Mouse (Mus musculus): ENCODE measurements at regions not wholly inside any gene's neighbourhood (a gene's known extent, or its start where the extent isn't known, plus 50 kb on each side); places are given as distances from the start of the nearest gene placed in this dataset.

DNA sequence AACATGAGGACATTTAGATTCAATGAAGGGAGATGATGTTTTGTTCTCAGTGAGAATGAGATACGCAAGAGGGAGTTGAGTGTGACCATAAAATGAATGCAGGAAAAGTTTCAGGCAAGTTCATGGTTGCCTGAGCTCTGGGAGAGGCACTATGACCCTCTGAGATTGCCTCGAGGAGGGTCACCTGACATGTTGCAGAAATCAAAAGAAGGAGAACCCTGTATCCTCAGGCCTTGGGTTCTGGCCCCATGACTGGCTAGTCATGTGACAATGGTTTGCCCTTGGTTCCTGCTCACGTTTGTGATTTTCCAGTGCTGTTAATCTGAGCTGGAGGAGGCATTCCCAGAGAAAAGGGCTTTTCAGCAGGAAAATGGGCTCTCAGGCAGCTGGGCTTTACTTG lies 98.9 kb downstream of the Mab21l3 start:
- Histone ChIP-seq H3K36me3 (no peaks in the 10 kb centered on the region), H3K4me2 (replicated peaks) (no peak overlapping the region), H3K9ac (no peak overlapping the region), H3K9me3 (replicated peaks) (no peaks in the 10 kb centered on the region), H3K4me3 (replicated peaks) (no peak overlapping the region), H3K27ac (replicated peaks) (no peak overlapping the region), H3K4me1 (no peaks in the 10 kb centered on the region), H3K27me3 (no peaks in the 10 kb centered on the region)
- 53% methylated on average over 3 of the region's 3 CpGs for WGBS
- ATAC-seq (ENCODE audit: insufficient number of reproducible peaks, low FRiP score, low TSS enrichment, low read depth), result no peak

DNA sequence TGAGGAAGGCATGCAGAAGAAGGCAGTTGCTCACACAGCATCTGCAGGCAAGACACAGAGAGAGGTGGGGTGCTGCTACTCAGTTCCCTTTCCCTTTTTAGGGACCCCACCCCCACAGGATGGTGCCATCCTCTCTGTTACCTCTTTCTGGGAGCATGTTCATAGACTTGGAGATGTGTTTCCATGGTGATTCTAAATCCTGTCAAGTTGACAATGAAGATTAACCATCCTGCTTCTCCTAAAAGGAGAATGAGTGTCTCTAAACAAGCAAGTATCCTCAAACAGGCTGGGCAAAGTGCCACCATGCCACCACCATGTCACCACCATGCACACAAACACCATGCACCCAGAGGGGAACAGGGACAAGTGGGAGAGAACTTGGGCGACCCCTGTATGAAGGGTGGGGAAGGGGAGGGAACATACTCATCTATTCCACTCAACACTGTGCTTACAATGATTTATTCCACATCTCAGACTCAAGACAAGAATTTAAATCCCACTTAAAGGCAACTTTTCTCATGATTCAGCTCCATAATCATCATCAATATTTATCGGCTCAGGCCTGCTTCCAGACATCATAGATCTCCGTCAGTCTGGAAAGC lies 99.6 kb downstream of the Mab21l3 start:
- Histone ChIP-seq H3K27ac (replicated peaks) (no peak overlapping the region), H3K9ac (no peak overlapping the region), H3K4me2 (replicated peaks) (no peak overlapping the region), H3K9me3 (replicated peaks) (no peaks in the 10 kb centered on the region), H3K4me3 (replicated peaks) (no peak overlapping the region), H3K36me3 (no peaks in the 10 kb centered on the region), H3K27me3 (no peaks in the 10 kb centered on the region), H3K4me1 (no peaks in the 10 kb centered on the region)
- no peak for ATAC-seq (ENCODE audit: insufficient number of reproducible peaks, low FRiP score, low TSS enrichment, low read depth)
- WGBS, result 73% methylated on average over 3 of the region's 3 CpGs

DNA sequence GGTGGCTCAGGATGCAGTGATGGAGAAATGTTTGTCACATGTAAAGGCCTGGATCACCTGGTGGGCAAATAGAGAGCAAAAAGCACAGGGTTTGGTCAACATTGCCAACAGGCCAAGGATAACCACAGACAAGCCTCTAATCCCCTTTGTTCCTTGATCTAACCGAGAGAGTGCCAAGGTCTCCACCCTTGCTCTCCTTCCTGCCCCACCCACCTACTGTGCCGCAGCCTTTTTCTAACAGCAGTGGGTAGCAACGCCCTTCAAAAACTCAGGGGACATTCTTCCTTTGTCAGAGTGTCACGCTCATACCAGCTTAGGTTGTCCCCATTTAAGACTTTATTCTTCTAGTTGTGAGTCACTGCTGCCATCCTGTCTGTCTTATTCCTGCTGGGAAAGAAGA lies 100.6 kb downstream of the Mab21l3 start:
- Histone ChIP-seq H3K4me3 (replicated peaks) (no peak overlapping the region), H3K9ac (no peak overlapping the region), H3K27ac (replicated peaks) (no peak overlapping the region), H3K4me2 (replicated peaks) (no peak overlapping the region), H3K9me3 (replicated peaks) (no peaks in the 10 kb centered on the region), H3K27me3 (no peaks in the 10 kb centered on the region), H3K4me1 (no peaks in the 10 kb centered on the region), H3K36me3 (no peaks in the 10 kb centered on the region)
- ATAC-seq (ENCODE audit: insufficient number of reproducible peaks, low FRiP score, low TSS enrichment, low read depth), result no peak
- 39% methylated on average over 4 of the region's 4 CpGs for WGBS

- no peaks in the 10 kb centered on the region for H3K36me3 ChIP-seq
- H3K4me2 ChIP-seq (replicated peaks), result no peak overlapping the region
- no peaks in the 10 kb centered on the region for H3K27me3 ChIP-seq
- H3K27ac ChIP-seq (replicated peaks), result no peak overlapping the region
- no peaks in the 10 kb centered on the region for H3K4me1 ChIP-seq
- no peak overlapping the region for H3K9ac ChIP-seq
- ATAC-seq (ENCODE audit: insufficient number of reproducible peaks, low FRiP score, low TSS enrichment, low read depth), result no peak
- H3K4me3 ChIP-seq (replicated peaks), result no peak overlapping the region
- H3K9me3 ChIP-seq (replicated peaks), result no peaks in the 10 kb centered on the region
- WGBS, result 85% methylated on average over 4 of the region's 4 CpGs
Observed at GRCm38 (mm10) chr3:101740906-101741305, 107.9 kb downstream of the Mab21l3 start.

DNA sequence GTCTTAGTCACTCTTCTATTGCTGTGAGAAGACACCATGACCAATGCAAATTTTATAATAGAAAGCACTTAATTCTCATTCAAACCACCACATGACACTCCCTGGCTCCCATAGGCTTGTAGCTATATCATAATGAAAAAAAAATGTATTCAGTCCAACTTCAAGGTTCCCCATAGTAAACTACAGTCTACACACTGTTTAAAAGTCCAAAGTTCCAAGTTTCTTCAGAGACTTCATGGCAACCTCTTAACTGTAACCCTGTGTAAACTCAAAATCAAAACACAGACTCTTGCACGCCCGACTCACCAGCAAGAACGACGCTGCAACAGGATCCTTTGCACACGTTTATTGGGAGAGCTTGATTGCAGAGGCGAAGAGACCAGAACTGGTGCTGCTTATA lies 111.6 kb downstream of the Mab21l3 start:
- 88% methylated on average over 6 of the region's 6 CpGs for WGBS
- no peaks in the 10 kb centered on the region for H3K4me1 ChIP-seq
- no peak overlapping the region for H3K4me2 ChIP-seq (replicated peaks)
- H3K27ac ChIP-seq (replicated peaks), result no peak overlapping the region
- no peaks in the 10 kb centered on the region for H3K36me3 ChIP-seq
- no peak for ATAC-seq (ENCODE audit: insufficient number of reproducible peaks, low FRiP score, low TSS enrichment, low read depth)
- H3K9me3 ChIP-seq (replicated peaks), result peaks cover 9% of the 10 kb centered on the region; the same call in 1 of the 2 replicates
- no peaks in the 10 kb centered on the region for H3K27me3 ChIP-seq
- no peak overlapping the region for H3K9ac ChIP-seq
- no peak overlapping the region for H3K4me3 ChIP-seq (replicated peaks)

DNA sequence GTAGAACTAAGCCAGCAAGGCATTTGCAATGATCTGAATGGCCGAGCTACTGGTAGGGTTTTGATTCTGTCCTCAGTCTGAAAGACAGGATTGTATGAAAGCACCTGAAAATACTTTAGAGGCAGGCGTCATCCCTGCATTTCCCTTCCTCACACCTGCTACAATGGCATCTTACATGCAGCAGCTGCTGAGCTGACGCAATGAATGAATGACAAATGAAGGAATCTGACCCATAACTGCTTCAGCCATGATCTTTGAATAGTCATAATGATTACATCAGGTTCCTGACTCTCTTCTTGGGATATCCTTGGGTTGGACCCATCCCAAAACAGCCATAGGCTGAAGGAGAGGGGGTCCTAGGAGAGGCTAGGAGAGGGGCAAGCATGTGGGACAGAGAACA lies 119.7 kb downstream of the Mab21l3 start:
- H3K27me3 ChIP-seq, result no peaks in the 10 kb centered on the region
- no peaks in the 10 kb centered on the region for H3K36me3 ChIP-seq
- ATAC-seq (ENCODE audit: insufficient number of reproducible peaks, low FRiP score, low TSS enrichment, low read depth), result no peak
- H3K4me1 ChIP-seq, result no peaks in the 10 kb centered on the region
- peaks cover 9% of the 10 kb centered on the region; the same call in 1 of the 2 replicates for H3K9me3 ChIP-seq (replicated peaks)
- H3K9ac ChIP-seq, result no peak overlapping the region
- no peak overlapping the region for H3K4me2 ChIP-seq (replicated peaks)
- 71% methylated on average over 3 of the region's 3 CpGs for WGBS
- no peak overlapping the region for H3K27ac ChIP-seq (replicated peaks)
- no peak overlapping the region for H3K4me3 ChIP-seq (replicated peaks)

DNA sequence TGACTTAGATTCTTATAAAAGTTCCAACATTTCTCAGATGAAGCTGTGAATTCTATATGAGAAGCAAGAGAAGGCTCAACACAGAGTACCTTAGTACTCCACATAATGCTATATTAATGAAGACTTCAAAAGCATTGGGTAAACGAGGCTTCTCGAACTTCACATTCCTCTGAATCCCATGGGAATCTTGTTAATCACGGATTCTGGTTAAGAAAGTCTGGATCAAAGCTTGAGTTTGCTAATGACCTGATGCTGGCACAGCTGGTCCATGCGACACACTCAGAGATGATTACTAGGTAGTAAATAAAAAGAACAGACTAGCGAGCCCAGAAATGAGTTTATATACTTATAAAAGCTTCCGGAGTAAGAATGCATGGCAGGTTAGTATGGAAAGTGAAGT lies 118.4 kb upstream of the Atp1a1 start:
- no peak overlapping the region for H3K4me2 ChIP-seq (replicated peaks)
- ATAC-seq (ENCODE audit: insufficient number of reproducible peaks, low FRiP score, low TSS enrichment, low read depth), result no peak
- H3K4me3 ChIP-seq (replicated peaks), result no peak overlapping the region
- no peaks in the 10 kb centered on the region for H3K9me3 ChIP-seq (replicated peaks)
- H3K27ac ChIP-seq (replicated peaks), result no peak overlapping the region
- H3K36me3 ChIP-seq, result no peaks in the 10 kb centered on the region
- 40% methylated on average over 6 of the region's 6 CpGs for WGBS
- H3K27me3 ChIP-seq, result no peaks in the 10 kb centered on the region
- no peak overlapping the region for H3K9ac ChIP-seq
- no peaks in the 10 kb centered on the region for H3K4me1 ChIP-seq

DNA sequence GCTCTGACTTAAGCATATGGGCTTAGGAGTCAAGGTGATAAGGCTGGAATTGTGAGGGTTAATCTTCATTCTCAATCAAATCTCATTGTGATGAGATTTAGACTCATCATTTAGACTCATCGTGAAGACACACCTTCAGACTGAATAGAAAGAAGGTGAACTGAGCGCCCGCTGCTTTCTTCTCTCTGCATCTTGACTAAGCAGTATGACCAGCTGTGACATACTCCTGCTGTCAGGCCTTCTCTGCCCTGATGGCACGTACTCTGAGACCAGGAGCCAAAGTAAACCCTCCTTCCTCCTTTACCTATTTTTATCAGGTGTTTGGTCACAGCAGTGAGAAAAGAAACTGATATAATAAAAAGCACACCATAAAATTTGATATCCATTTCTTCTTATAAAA lies 117.5 kb upstream of the Atp1a1 start:
- no peaks in the 10 kb centered on the region for H3K4me1 ChIP-seq
- H3K27me3 ChIP-seq, result no peaks in the 10 kb centered on the region
- ATAC-seq (ENCODE audit: insufficient number of reproducible peaks, low FRiP score, low TSS enrichment, low read depth), result no peak
- no peak overlapping the region for H3K4me2 ChIP-seq (replicated peaks)
- H3K9ac ChIP-seq, result no peak overlapping the region
- WGBS, result 87% methylated on average over 4 of the region's 4 CpGs
- H3K36me3 ChIP-seq, result no peaks in the 10 kb centered on the region
- H3K27ac ChIP-seq (replicated peaks), result no peak overlapping the region
- H3K4me3 ChIP-seq (replicated peaks), result no peak overlapping the region
- no peaks in the 10 kb centered on the region for H3K9me3 ChIP-seq (replicated peaks)

GRCm38 (mm10) chr3:101715416-101715815 lies 110.9 kb upstream of the Atp1a1 start:
- Histone ChIP-seq H3K36me3 (no peaks in the 10 kb centered on the region), H3K4me2 (replicated peaks) (no peak overlapping the region), H3K27me3 (no peaks in the 10 kb centered on the region), H3K9me3 (replicated peaks) (no peaks in the 10 kb centered on the region), H3K4me1 (peaks cover 38% of the 10 kb centered on the region), H3K27ac (replicated peaks) (no peak overlapping the region), H3K9ac (no peak overlapping the region), H3K4me3 (replicated peaks) (no peak overlapping the region)
- ATAC-seq (ENCODE audit: insufficient number of reproducible peaks, low FRiP score, low TSS enrichment, low read depth), result no peak

GRCm38 (mm10) chr3:101714810-101715209 lies 110.3 kb upstream of the Atp1a1 start:
- Histone ChIP-seq H3K9me3 (replicated peaks) (no peaks in the 10 kb centered on the region), H3K27ac (replicated peaks) (0 out of 2 replicates have a peak overlapping the region, but pooled peaks have one; percentile 7), H3K9ac (no peak overlapping the region), H3K4me2 (replicated peaks) (no peak overlapping the region), H3K36me3 (no peaks in the 10 kb centered on the region), H3K27me3 (no peaks in the 10 kb centered on the region), H3K4me1 (peaks cover 38% of the 10 kb centered on the region), H3K4me3 (replicated peaks) (no peak overlapping the region)
- WGBS, result 71% methylated on average over 5 of the region's 5 CpGs
- ATAC-seq (ENCODE audit: insufficient number of reproducible peaks, low FRiP score, low TSS enrichment, low read depth), result no peak

GRCm38 (mm10) chr3:101713669-101714068 lies 109.2 kb upstream of the Atp1a1 start:
- WGBS, result 50% methylated on average over 11 of the region's 11 CpGs
- Histone ChIP-seq H3K36me3 (no peaks in the 10 kb centered on the region), H3K4me3 (replicated peaks) (no peak overlapping the region), H3K27ac (replicated peaks) (peak overlapping the region; percentile 63; the same call in 1 of the 2 replicates), H3K4me2 (replicated peaks) (0 out of 2 replicates have a peak overlapping the region, but pooled peaks have one; percentile 32), H3K4me1 (peaks cover 38% of the 10 kb centered on the region), H3K9ac (no peak overlapping the region), H3K9me3 (replicated peaks) (no peaks in the 10 kb centered on the region), H3K27me3 (no peaks in the 10 kb centered on the region)
- ATAC-seq (ENCODE audit: insufficient number of reproducible peaks, low FRiP score, low TSS enrichment, low read depth), result no peak

DNA sequence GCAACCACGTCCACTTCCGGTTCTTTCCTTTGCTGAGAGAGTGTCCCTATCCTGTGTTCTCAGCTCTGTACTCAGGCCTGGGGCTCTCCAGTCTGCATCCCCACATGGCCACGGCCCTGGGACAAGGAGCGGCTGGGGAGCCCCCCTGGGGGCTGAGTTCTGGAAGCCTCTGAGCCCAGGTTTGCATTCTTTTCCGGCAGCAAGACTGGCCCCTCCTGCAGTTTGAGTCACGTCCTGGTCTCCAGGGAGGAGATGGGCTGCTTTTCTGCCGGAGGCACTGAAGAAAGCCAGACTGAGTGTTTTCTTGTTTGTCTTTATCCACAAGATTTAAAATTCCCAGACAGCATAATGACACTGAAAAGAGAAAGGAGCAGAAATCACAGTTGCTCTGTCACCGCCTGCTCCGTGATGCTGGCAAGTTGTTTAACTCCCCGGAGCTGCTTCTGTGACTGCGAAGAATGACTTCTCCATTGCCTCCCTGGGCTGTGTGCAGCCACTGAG lies 108.7 kb upstream of the Atp1a1 start:
- WGBS, result 11% methylated on average over 11 of the region's 11 CpGs
- peaks cover 38% of the 10 kb centered on the region for H3K4me1 ChIP-seq
- 0 out of 2 replicates have a peak, but pooled peaks have one; percentile 41 for ATAC-seq (ENCODE audit: insufficient number of reproducible peaks, low FRiP score, low TSS enrichment, low read depth)

More for the DNA sequence above, 108.7 kb upstream of the Atp1a1 start:
- Histone ChIP-seq H3K9ac (no peak overlapping the region), H3K27me3 (no peaks in the 10 kb centered on the region), H3K4me3 (replicated peaks) (no peak overlapping the region; the same call in 1 of the 2 replicates), H3K9me3 (replicated peaks) (no peaks in the 10 kb centered on the region), H3K36me3 (no peaks in the 10 kb centered on the region), H3K4me2 (replicated peaks) (peak overlapping the region; percentile 32), H3K27ac (replicated peaks) (peak overlapping the region; percentile 63)

All from embryonic facial prominence, embryonic 15.5 days (tissue).